Mouse (Mus musculus) myocyte (in vitro differentiated cells): Measurements from ENCODE around the gene Cmtm3. TPM values are rescaled to one million over a fixed set of nuclear protein-coding genes. Genes with fewer than 3 reads are reported as not detected.

Source experiments
- H3K27me3 ChIP-seq: one replicate; pipeline ENCODE4 v1.6.1; 2011; ENCODE audit not compliant: control insufficient read depth, insufficient read depth, insufficient read length
- H3K36me3 ChIP-seq: one replicate; pipeline ENCODE4 v1.6.1; 2011; ENCODE audit not compliant: control insufficient read depth, insufficient read depth
- H3K4me2 ChIP-seq: one replicate; pipeline ENCODE4 v1.6.1; 2011; ENCODE audit warnings: low read depth, control low read depth
- H3K4me3 ChIP-seq: one replicate; pipeline ENCODE4 v1.5.1; 2011; ENCODE audit warnings: mild to moderate bottlenecking, control low read depth, moderate library complexity
- H3K79me2 ChIP-seq: one replicate; pipeline ENCODE4 v1.6.1; 2011; ENCODE audit not compliant: control insufficient read depth, insufficient read depth
- H3ac ChIP-seq: one replicate; pipeline ENCODE4 v1.6.1; 2011; ENCODE audit not compliant: control insufficient read depth, insufficient read length
- CEBPB ChIP-seq: IDR thresholded peaks from 2 replicates; pipeline ENCODE4 v1.6.1; 2011; ENCODE audit warnings: mild to moderate bottlenecking, moderate library complexity; ENCODE audit not compliant: poor library complexity, insufficient read depth, severe bottlenecking
- E2F4 ChIP-seq: IDR thresholded peaks from one replicate; pipeline ENCODE4 v1.6.1; 2011; ENCODE audit warnings: mild to moderate bottlenecking, control low read depth, moderate library complexity; ENCODE audit not compliant: insufficient read depth
- MAX ChIP-seq: IDR thresholded peaks from one replicate; pipeline ENCODE4 v1.6.1; 2011; ENCODE audit warnings: low read depth, mild to moderate bottlenecking, control low read depth
- MYOD1 ChIP-seq, 3 experiments: IDR thresholded peaks; one replicate each; pipeline ENCODE4 v1.6.1; 2011; ENCODE audit warnings: control low read depth in 2 of 3, low read depth in 2 of 3, mild to moderate bottlenecking in 2 of 3, moderate library complexity in 1 of 3; ENCODE audit not compliant: insufficient read length in 2 of 3, control insufficient read depth in 1 of 3
- MYOG ChIP-seq, 3 experiments: IDR thresholded peaks; one replicate each; pipeline ENCODE4 v1.6.1; 2011; ENCODE audit warnings: control low read depth in 2 of 3, low read depth in 2 of 3, mild to moderate bottlenecking in 2 of 3; ENCODE audit not compliant: insufficient read length in 2 of 3, control insufficient read depth in 1 of 3, insufficient read depth in 1 of 3
- POLR2A ChIP-seq: IDR thresholded peaks from one replicate; pipeline ENCODE4 v1.6.1; 2011; ENCODE audit warnings: low read depth, mild to moderate bottlenecking, control low read depth, moderate library complexity; ENCODE audit not compliant: insufficient read length
- POLR2AphosphoS2 ChIP-seq: IDR thresholded peaks from one replicate; pipeline ENCODE4 v1.6.1; 2011; ENCODE audit warnings: low read depth, control low read depth; ENCODE audit not compliant: insufficient read length
- REST ChIP-seq: IDR thresholded peaks from one replicate; pipeline ENCODE4 v1.6.1; 2011; ENCODE audit warnings: mild to moderate bottlenecking, control low read depth, moderate library complexity; ENCODE audit not compliant: insufficient read depth, insufficient read length
- SRF ChIP-seq: IDR thresholded peaks from one replicate; pipeline ENCODE4 v1.6.1; 2011; ENCODE audit warnings: low read depth; ENCODE audit not compliant: control insufficient read depth, insufficient read length
- TCF12 ChIP-seq: IDR thresholded peaks from one replicate; pipeline ENCODE4 v1.6.1; 2011; ENCODE audit warnings: mild to moderate bottlenecking, control low read depth; ENCODE audit not compliant: poor library complexity, insufficient read depth, severe bottlenecking
- TCF3 ChIP-seq: IDR thresholded peaks from one replicate; pipeline ENCODE4 v1.6.1; 2011; ENCODE audit warnings: low read depth, control low read depth; ENCODE audit not compliant: insufficient read length
- USF1 ChIP-seq: IDR thresholded peaks from one replicate; pipeline ENCODE4 v1.6.1; 2011; ENCODE audit warnings: low read depth, mild to moderate bottlenecking, control low read depth, moderate library complexity
- polyA plus RNA-seq: library from polyadenylated mRNA; unstranded; fragments of >200 nt; fragmentation: generic; extraction: Trizol; gene quantifications from one replicate; pipeline ENCODE4 v1.2.1, GENCODE M21; 2012; ENCODE audit warnings: missing spikeins

The Cmtm3 gene
- polyA plus RNA-seq, 1 experiment: 28.6 TPM

DNA sequence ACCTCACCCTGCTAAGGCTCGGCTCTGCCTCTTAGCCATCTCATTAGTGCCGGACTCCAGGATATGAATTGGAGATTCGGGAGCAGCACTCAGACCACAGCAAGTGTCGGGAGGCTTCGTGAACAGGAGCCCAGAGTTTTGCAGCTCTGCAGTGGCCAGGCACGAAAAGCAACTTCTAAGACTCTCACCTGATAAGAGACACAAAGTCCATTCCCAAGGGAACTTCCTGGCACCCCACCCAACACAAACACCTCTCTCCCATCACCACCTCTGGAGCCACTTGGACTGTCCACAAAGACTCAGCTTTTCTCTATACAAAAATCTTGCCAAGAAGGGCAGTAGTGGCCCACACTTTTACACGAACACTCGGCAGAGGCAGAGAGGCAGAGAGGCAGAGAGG is 51.0 kb downstream of the Cmtm3 start:
- Histone ChIP-seq H3K4me2 (no peak overlapping the region), H3K4me3 (no peak overlapping the region), H3ac (no peak overlapping the region), H3K36me3 (no peaks in the 10 kb centered on the region), H3K79me2 (peaks cover 10% of the 10 kb centered on the region), H3K27me3 (no peaks in the 10 kb centered on the region)
- no peak for TF ChIP-seq CEBPB
- no peak for TF ChIP-seq MYOG (IDR thresholded peaks at IDR 0.05; ENCODE audit: control insufficient read depth in 1 of 3, insufficient read depth in 1 of 3, insufficient read length in 2 of 3, low read depth in 2 of 3)
- TF ChIP-seq MYOD1 (IDR thresholded peaks at IDR 0.05; ENCODE audit: control insufficient read depth in 1 of 3, insufficient read length in 2 of 3, low read depth in 2 of 3): no peak
- TF ChIP-seq E2F4: no peak
- no peak for TF ChIP-seq SRF
- TF ChIP-seq POLR2A: no peak
- TF ChIP-seq TCF12: no peak
- TF ChIP-seq USF1: no peak

- peaks cover 6% of the 10 kb centered on the region for H3K79me2 ChIP-seq
- no peaks in the 10 kb centered on the region for H3K27me3 ChIP-seq
- no peaks in the 10 kb centered on the region for H3K36me3 ChIP-seq
- no peak overlapping the region for H3ac ChIP-seq
- TF ChIP-seq POLR2AphosphoS2 (no peak), CEBPB (no peak), USF1 (no peak)
- H3K4me3 ChIP-seq: no peak overlapping the region
- H3K4me2 ChIP-seq: no peak overlapping the region
Observed at GRCm38 (mm10) chr8:104393139-104393538, 53.9 kb downstream of the Cmtm3 start.

DNA sequence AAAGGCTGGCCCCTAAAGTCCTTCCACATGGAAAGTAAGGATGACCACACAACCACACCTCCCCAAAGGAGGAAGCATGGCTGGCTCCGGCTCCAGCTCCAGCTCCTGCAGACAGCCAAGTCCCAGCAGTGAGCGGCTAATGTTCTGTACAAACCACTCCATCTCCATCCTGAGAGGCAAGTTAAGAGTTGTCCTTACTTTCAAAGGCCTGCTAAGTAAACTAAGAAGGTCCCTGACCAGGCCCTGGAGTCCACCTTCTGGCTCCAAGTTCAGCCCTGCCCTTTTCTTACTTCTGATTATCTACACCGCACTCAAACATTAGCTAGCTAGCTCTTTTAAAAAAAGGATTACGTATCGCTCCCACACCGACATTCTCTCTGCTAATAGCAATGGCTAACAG is 54.6 kb downstream of the Cmtm3 start:
- Histone ChIP-seq H3K79me2 (peaks cover 6% of the 10 kb centered on the region), H3K4me3 (no peak overlapping the region), H3K27me3 (no peaks in the 10 kb centered on the region), H3ac (no peak overlapping the region), H3K36me3 (no peaks in the 10 kb centered on the region), H3K4me2 (no peak overlapping the region)
- no peak for TF ChIP-seq TCF12
- TF ChIP-seq MYOD1 (IDR thresholded peaks at IDR 0.05; ENCODE audit: control insufficient read depth in 1 of 3, insufficient read length in 2 of 3, low read depth in 2 of 3): no peak
- no peak for TF ChIP-seq MAX
- TF ChIP-seq SRF: no peak
- TF ChIP-seq TCF3: no peak
- TF ChIP-seq POLR2AphosphoS2: no peak
- no peak for TF ChIP-seq USF1
- TF ChIP-seq MYOG (IDR thresholded peaks at IDR 0.05; ENCODE audit: control insufficient read depth in 1 of 3, insufficient read depth in 1 of 3, insufficient read length in 2 of 3, low read depth in 2 of 3): no peak
- no peak for TF ChIP-seq E2F4
- no peak for TF ChIP-seq REST
- TF ChIP-seq CEBPB: no peak
- TF ChIP-seq POLR2A: no peak

GRCm38 (mm10) chr8:104394801-104395702 is 55.8 kb downstream of the Cmtm3 start:
- peak overlapping the region; percentile 83 for H3K4me2 ChIP-seq
- peak overlapping the region; percentile 29 for H3ac ChIP-seq
- H3K4me3 ChIP-seq: peak overlapping the region; percentile 29
- peaks cover 6% of the 10 kb centered on the region for H3K79me2 ChIP-seq
- H3K36me3 ChIP-seq: no peaks in the 10 kb centered on the region
- no peaks in the 10 kb centered on the region for H3K27me3 ChIP-seq
- TF ChIP-seq MYOG (IDR thresholded peaks at IDR 0.05; ENCODE audit: control insufficient read depth in 1 of 3, insufficient read depth in 1 of 3, insufficient read length in 2 of 3, low read depth in 2 of 3): no peak
- TF ChIP-seq POLR2AphosphoS2: no peak
- TF ChIP-seq TCF3: no peak
- no peak for TF ChIP-seq MAX
- TF ChIP-seq POLR2A: no peak
- no peak for TF ChIP-seq CEBPB
- TF ChIP-seq TCF12: no peak
- TF ChIP-seq E2F4: no peak
- no peak for TF ChIP-seq USF1
- TF ChIP-seq SRF: no peak
- no peak for TF ChIP-seq MYOD1 (IDR thresholded peaks at IDR 0.05; ENCODE audit: control insufficient read depth in 1 of 3, insufficient read length in 2 of 3, low read depth in 2 of 3)
- TF ChIP-seq REST: no peak
